Mouse (Mus musculus) urinary bladder, postnatal 25 days (tissue): ENCODE measurements around the gene Rtp4.
A peak's percentile ranks its signal among the peaks of the same experiment; 100 is the strongest.

Source experiments
- DNase-seq: peaks from one replicate; pipeline ENCODE4 v3.0.0; 2022; ENCODE audit warnings: low spot score

The Rtp4 gene

GRCm38 (mm10) chr16:23513401-23513800 is 6.7 kb upstream of the Rtp4 start:
- no peak for DNase-seq

- DNase-seq, result no peak
Measured at GRCm38 (mm10) chr16:23515766-23516165, 4.3 kb upstream of the Rtp4 start.

- DNase-seq, result no peak
Measured at GRCm38 (mm10) chr16:23516606-23517005, 3.5 kb upstream of the Rtp4 start.

GRCm38 (mm10) chr16:23517230-23517629 is 2.9 kb upstream of the Rtp4 start:
- no peak for DNase-seq

- DNase-seq, result no peak
Measured at GRCm38 (mm10) chr16:23517754-23518566, 2.1 kb upstream of the Rtp4 start.

GRCm38 (mm10) chr16:23518567-23519369 is 1.3 kb upstream of the Rtp4 start:
- no peak for DNase-seq

GRCm38 (mm10) chr16:23519771-23520170 is 320 bp upstream of the Rtp4 start:
- no peak for DNase-seq

GRCm38 (mm10) chr16:23521092-23521491 is 1.0 kb downstream of the Rtp4 start:
- DNase-seq, result no peak

GRCm38 (mm10) chr16:23522081-23522480 is 2.0 kb downstream of the Rtp4 start:
- no peak for DNase-seq

GRCm38 (mm10) chr16:23529186-23529585 is 9.1 kb downstream of the Rtp4 start:
- no peak for DNase-seq

- DNase-seq, result no peak
Measured at GRCm38 (mm10) chr16:23533707-23534106, 13.6 kb downstream of the Rtp4 start.

GRCm38 (mm10) chr16:23541046-23541445 is 21.0 kb downstream of the Rtp4 start:
- no peak for DNase-seq

- DNase-seq, result no peak
Measured at GRCm38 (mm10) chr16:23542866-23543265, 22.8 kb downstream of the Rtp4 start.

- DNase-seq, result no peak
Measured at GRCm38 (mm10) chr16:23544361-23544760, 24.3 kb downstream of the Rtp4 start.

- no peak for DNase-seq
Measured at GRCm38 (mm10) chr16:23547783-23548182, 27.7 kb downstream of the Rtp4 start.

GRCm38 (mm10) chr16:23550346-23550980 is 30.4 kb downstream of the Rtp4 start:
- peak; percentile 30 for DNase-seq

GRCm38 (mm10) chr16:23550981-23551582 is 31.0 kb downstream of the Rtp4 start:
- no peak for DNase-seq

GRCm38 (mm10) chr16:23554673-23555072 is 34.6 kb downstream of the Rtp4 start:
- no peak for DNase-seq

- DNase-seq, result no peak
Measured at GRCm38 (mm10) chr16:23557195-23557594, 37.1 kb downstream of the Rtp4 start.

- no peak for DNase-seq
Measured at GRCm38 (mm10) chr16:23557669-23558068, 37.6 kb downstream of the Rtp4 start.

- no peak for DNase-seq
Measured at GRCm38 (mm10) chr16:23568369-23568958, 48.4 kb downstream of the Rtp4 start.

GRCm38 (mm10) chr16:23574561-23574960 is 54.5 kb downstream of the Rtp4 start:
- DNase-seq, result no peak
